Mouse (Mus musculus) frontal cortex, postnatal 36 days (tissue): ENCODE measurements at regions not wholly inside any gene's neighbourhood (a gene's known extent, or its start where the extent isn't known, plus 50 kb on each side); places are given as distances from the start of the nearest gene placed in this dataset.

ENCODE experiments used
- DNase-seq, 2 experiments: peaks; one replicate each; pipeline ENCODE4 v3.0.0; 2022; ENCODE audit warnings: low spot score in 2 of 2

DNA sequence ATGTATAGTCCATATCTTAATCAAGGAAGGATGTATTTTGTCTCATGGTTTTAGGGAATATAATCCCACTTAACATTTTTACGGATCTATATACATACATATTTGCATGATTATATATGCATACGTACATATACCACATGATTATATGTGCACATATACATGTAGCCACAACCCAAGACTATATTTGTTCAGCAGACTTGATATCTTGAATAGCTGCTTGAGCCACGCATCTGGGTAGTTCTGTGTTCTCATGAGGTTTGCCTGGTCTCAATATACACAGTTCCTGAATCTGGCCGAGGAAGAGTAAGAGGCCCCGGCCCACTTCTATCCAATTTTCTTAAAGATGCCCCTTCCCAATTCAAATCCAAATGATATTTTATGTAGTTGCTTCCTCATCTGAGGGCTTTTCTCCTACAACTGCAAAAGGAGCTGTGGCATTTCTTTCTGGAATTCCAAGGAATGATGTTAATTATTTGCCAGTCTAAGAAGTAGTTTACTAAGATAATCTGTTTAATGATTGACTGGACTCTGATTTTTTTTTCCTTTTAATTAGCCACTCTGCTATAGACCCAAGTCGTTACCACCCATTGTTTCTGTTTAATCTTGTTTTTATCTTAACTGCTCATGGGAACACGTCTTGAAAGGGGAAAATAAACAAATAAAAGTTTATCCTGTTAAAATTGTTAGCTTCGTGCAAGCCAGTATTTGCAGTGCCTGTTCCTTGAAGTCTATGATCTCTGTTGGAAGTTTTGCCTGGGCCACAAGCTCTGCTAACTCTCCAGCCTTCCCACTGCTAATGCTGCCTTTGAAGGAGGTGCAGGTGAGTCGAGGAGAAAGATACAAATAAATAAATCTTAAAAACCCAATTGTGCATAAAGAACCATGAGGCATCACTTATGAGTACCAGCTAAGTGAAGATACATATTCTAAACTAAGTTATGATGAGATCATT is 112.9 kb upstream of the Kitl start:
- DNase-seq = no peak

- DNase-seq = no peak
Observed at GRCm38 (mm10) chr10:99900955-99901835, 114.2 kb upstream of the Kitl start.

DNA sequence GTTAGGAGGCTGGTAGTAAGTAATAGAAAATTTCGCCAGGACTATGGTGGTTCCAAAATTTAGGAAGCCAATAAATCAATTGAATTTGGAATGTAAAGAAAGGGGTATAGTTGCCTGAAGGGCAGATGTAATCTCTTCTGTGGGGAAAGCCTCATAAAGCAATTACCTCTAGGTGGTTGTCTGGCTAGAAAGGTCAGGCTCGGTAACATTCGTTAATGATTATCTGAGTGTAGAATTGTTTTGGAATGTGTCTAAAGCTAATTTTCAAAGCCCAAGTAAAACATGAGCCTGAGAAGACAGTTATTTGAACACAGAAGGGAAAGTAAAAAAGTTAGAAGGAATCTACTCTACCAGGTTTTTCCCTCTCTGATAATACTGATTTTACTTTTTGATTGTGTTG is 121.4 kb upstream of the Kitl start:
- no peak for DNase-seq

- DNase-seq = no peak
Observed at GRCm38 (mm10) chr10:99891899-99892298, 123.5 kb upstream of the Kitl start.

GRCm38 (mm10) chr10:99881901-99882300 is 122.4 kb upstream of the Csl start:
- no peak for DNase-seq

GRCm38 (mm10) chr10:99879362-99879761 is 119.9 kb upstream of the Csl start:
- DNase-seq = no peak

- DNase-seq = no peak
Observed at GRCm38 (mm10) chr10:99864711-99865110, 105.3 kb upstream of the Csl start.

GRCm38 (mm10) chr10:99860322-99861089 is 101.0 kb upstream of the Csl start:
- DNase-seq = no peak

GRCm38 (mm10) chr10:99844110-99844509 is 84.7 kb upstream of the Csl start:
- no peak for DNase-seq

DNA sequence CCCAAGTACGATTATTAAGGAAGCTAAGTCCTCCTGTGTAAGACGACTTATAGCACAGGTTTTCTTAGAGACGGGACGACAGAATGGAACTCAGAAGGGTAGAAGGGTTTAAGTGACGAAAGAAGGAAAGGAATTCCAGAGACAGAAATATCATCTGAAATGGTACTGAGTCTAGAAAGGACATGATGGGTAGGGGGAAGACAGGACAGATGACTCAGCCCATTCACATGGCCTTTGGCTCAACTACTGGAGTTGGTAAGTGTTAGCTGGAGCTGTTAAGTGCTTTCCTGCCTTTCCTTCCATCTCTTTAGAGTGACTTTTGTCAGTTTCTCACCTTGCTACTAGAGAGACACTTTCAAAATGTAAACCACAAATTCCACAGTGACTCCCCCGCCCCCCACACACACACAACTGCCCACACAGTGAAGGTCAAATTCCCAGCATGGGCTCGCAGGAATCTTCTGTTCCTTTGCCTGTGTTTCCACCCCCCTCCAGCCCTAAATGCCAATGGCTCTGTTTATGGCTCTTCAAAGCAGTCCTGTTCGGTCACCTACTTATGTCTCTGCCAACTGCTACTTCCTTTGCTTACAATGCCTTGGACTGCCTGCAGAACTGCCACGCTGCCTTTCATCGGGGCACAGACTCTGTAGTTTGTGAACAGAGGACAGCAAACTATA is 81.8 kb upstream of the Csl start:
- DNase-seq = no peak

DNA sequence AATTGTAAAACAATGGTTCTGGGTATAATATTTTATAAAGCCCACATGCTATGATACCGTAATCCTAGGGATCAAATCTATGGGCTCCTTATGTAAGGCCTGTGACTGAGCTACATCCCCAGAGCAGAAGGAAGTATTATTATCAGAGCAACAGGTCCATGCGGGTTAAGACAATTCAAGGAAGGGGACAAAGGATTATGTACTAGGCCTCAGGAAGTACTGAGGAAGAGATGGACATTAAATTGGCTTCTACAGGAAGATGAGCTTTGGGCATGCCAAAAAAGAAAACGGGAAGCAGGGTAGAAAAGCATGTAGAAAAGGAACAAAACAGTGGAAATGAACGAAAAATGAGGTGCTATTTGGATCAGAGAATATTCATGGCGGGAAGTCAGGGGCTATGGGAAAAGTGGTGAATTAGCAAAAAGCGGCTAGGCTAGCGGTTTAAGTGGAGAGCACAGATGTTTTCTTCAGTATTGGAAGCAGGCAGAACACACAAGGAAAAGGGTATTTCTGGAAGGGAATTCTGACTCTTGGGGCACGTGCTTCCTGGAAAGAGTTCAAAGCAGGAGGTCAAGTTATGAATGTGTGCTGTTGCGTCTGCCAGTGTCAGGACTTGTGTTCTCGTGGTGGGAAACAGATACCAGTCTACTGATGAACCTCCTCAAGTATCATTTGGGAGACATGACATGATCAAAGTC is 80.9 kb upstream of the Csl start:
- DNase-seq = no peak

GRCm38 (mm10) chr10:99836835-99837412 is 77.5 kb upstream of the Csl start:
- no peak for DNase-seq

DNA sequence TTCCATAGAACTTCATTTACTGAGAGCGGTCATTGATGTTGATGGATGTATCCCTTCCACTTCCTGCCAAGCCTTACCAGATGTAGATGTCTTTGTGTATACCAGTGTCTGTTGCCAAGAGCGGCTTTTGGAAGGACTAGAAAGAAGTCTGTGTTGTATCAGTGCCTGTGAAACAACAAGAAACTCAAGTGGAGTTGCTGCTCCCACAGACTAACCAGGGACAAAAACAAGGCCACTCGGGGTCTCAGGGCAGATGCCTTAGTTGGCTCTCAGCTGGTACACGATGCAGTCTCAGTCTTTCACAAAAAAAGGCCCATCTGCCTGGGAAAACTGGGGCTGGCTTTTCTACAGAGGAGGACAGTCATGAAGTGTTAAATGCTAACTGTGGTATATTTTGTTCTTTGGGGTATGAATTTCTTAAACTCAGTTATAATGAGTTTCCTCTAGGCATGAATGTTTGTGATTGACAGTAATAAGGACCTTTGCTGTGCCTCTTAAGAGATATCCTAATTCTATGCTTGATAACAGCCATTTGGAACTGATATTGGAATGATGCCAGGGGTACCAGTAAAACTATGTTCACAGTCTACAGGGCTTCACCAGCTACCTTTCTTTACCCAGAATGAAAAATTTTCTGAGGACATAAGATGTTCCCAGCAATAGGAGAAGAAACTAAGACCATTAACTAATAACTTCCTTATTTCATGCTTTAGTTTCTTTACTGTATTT is 75.6 kb upstream of the Csl start:
- DNase-seq = no peak

DNA sequence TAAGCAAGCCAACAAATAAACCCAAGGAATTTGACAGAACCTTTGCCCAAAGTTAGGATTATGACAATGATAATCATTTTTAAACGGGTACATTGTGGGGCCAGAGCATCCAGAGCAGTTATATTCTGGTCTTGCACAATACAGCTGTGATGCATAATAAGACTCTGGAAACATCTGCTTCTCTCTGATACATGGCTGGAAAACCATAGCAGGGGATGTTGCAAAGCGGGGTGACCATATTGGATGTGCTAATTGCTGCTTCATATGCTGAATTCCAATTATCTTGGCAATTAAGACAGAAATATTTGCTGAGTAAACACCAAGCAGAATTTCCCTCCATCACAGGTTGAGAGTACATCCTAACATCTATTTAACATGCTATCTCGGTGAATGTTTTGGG is 70.5 kb upstream of the Csl start:
- DNase-seq = no peak

DNA sequence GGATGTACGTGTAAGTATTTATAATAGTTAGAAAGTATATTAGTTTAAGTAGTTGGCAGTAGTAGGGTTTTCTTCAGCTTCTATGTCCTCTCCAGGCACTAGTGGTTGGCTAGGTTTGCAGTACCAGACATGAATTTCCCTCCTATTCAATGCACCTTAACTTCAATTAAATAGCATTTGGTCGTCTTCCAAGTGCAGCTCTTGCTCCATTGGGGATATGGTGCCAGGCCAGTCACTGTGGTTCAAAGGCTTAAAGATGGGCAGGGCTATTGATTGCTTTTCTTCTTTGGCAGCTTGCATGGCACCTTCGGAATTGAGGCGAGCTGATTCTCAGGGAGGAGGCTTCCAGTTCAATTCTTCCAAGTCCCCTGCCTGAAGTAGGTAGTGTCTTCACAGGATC is 68.0 kb upstream of the Csl start:
- DNase-seq = no peak

DNA sequence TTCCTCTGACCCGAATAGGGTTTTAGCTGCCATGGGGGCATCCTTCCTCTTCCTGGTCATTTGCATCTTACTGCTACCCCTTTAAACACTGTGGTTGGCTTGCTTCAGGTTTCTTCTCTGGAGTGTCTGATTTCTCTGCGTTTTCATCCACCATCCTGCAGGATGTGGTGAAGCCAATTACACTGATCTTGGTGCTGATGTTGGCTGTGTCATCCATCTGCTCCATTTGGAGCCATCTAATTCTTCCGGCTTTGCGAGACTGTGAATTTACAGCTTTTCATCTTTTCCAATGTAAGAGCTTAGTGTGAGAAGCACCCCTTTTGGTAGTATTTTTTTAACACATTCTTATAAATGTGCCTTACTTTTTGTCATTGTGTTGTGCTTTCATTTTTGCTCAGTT is 66.4 kb upstream of the Csl start:
- DNase-seq = no peak

GRCm38 (mm10) chr10:99812069-99812650 is 52.7 kb upstream of the Csl start:
- no peak for DNase-seq

DNA sequence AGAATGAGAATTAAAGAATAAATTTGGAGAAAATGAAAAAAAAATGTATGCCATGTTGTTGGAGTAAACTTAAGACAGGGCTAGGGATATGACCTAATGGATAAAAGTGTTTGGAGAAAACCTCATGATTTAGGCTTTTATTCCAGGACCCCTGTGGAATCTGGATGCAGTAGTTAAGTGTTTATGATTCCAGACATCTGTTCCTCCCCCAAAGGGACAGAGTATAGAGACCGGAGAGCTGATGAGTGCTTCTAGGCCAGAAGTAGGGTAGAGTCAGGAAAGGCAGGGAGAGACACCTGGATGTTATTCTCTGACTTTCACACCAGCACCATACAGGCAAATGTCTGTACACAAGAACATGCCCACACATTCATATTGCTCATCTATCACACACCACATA is 52.0 kb upstream of the Csl start:
- DNase-seq = no peak
